Mouse (Mus musculus): Measurements from ENCODE around the gene Nhlh1.

DNA sequence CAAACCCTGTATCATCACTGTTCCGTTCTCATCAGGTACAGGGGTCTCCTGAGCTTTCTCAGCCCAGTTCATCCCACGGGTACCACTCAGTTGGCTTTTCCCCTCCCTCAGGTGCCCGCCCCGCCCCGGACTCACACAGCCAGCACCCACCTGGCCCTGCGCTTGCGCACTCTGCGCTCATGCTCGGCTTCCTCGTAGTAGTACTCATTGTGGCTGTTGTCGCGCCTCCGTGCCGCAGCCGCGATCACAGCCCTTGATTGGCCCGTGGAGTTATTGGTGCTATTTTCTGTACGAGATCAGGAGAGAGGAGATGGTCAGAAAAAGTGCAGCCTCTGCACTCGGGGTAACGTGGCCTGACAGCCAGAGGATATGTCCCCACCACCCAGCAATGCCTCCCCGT is 49.6 kb downstream of the Nhlh1 start:
- TF ChIP-seq TAL1 (IDR thresholded peaks at IDR 0.05; ENCODE audit: low read length) (no peak), GATA1 (IDR thresholded peaks at IDR 0.05; ENCODE audit: low read length) (no peak)
